Mouse (Mus musculus) layer of hippocampus, adult 9-11 months (tissue): Measurements from ENCODE around the gene Polr2f.

Experiments used
- DNase-seq: peaks from one replicate; pipeline ENCODE4 v3.0.0; 2022

Gene Polr2f

DNA sequence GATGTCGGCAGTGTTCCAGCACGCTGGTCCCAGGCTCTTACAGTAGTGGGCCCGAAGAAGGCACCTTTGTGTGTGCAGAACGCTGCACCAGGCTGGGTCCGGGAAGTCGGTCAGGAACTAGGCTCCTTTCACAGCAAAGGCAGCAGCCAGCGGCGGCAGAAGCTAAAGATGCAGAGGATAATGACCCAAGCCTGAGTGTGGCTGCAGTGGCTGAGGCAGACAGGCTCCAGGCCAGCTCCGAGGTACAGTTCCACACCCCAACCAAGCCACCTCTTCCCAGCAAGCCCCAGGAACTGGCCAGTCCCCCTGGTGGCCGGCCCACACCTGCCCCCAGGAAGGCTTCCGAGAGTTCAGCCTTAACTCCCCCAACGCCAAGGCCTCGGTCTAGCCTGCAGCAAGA, 18.3 kb upstream of the Polr2f start:
- DNase-seq, result no peak

DNA sequence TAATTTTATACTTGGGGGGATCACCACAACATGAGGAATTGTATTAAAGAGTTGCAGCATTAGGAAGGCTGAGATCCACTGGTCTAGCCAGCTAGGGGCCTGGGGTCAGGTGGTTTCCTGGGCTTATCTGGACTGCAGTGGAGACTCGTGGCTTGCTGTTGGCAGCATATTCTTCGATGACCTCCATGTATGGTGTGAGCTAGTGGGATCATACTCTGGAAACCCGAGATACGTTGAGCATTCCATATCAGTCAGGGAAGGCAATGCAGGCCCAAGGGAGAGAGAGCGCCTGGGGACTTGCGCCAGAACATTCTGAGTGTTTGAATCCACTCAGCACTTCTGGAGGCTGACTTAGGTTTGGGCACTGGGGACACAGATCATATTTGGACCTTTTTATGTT, 17.1 kb upstream of the Polr2f start:
- no peak for DNase-seq

DNA sequence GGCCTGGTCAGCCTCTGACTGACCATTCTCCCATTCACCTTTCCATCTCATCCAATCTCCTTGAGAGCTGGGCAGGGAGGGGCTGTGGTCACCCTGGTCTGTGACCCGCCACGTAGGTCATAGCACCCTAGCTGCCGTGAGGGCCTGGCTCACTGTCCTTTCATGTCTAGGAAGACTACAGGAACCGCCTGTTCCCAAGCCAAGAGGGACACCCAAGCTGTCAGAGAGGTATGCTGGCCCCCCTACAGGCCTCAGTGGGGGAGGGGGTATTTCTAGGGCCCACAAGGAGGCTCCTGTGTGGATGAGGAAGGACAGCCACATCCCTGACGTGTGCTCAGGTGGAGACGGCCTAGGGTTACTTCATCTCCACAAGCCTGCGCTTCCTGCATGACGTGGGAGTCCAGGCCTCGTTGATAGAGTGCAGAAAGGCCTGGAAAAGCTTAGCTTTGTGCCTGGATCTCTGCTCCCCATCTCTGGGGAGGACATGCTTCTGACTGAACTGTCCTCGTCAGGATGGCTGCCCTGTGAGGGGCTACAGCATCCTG, 16.4 kb upstream of the Polr2f start:
- no peak for DNase-seq

DNA sequence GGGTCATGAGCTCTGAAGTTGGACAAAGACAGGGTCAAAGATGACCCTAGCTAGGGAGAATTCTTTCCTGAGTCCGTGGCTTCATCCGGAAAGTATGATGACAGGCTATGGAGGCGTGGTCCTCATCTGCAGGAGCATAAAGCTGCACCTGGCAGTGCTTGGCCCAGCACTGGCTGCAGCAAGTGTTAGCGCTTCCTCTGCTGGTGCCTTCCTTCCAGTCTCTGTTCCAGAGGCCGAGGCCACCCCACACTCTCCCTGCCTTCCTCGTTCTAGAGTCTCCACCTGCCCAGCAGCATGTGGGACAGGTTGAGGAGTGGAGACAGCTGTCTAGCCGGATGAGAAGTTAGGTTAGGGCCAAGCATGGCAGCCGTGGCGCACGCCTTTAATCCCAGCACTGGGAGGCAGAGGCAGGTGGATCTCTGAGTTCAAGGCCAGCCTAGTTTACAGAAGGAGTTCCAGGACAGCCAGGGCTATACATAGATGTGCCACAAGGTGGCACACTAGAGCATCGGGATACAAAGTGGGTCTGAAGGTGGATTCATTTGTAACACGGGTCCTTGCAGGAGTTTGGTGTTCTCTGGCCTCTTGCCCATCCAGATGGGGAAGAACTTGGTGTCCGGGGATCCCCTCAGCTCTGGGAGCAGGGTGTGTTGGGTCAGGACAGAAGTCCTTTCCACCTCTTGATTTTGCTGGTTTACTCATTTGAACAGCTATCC, 14.4 kb upstream of the Polr2f start:
- peak; percentile 44 for DNase-seq

DNA sequence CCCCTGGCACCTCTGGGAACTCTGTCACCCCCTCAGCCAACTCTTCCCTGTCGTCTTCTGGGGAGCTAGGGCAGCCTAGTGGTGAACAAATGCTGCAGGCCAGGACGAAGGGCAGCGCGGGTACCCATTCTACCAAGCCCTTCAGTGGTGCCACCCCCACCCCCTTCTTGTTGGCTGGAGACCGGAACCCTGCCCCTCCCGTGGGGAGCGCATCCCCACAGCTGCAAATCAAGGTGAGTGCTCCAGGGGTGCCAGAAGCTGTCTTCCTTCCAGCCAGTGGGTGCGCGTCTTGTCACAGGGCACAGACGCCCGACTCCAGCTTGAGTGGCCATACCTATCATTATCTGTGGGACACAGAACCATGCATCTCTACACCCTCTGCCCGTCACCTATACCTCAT, 13.7 kb upstream of the Polr2f start:
- no peak for DNase-seq

DNA sequence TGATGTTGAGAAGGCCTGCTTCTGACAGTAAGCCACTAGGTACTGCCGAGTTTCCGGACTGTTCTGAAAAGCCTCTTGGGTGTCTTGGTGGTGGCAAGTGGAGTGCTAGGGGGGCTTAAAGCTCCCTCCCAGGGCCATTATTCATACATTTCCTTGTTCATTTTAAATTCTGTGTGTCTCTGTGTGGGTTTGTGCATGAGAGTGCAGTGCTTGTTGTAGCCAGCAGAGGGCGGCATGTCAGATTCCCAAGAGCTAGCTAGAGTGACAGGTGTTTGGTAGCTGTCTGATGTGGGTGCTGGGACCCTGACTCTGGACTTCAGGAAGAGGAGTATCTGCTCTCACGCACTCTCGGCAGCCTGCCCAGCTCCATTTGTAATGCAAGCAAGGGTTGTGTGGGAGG, 12.6 kb upstream of the Polr2f start:
- no peak for DNase-seq

DNA sequence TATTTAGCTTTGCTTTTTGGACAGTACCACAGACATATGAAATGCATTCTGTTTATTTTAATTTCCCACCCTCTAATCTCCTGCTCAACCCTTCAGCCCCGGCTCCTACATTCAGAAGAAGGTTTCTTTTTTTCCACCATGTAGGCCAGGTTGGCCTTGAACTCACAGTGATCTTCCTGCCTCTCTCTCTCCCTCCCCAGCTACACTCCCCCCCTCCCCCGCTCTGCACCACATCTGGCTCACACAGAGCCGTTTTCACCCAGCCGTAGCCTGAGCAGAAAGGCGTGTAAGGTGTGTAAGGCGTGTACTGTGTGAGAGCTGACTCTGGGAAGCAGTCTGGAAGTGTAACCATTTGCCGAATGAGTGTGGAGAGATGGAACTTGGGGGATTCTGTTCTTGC, 11.5 kb upstream of the Polr2f start:
- no peak for DNase-seq

DNA sequence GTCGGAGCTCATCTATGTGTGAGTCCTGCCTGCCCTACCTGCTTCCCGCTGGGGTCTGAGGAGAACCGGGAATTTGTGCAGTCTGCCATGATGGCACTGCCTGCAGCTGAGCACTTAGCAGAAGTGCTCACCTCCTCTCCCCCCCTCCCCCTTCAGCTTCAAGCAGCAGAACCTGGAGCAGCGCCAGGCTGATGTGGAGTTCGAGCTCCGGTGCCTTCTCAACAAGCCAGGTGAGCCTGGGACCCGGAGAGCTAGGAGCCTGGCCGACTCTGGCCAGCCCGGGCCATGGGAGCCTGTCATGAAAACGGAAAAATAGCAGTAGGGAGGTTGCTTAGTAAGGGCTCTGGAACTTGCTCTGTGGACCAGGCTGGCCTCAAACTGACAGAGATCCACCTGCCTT, 10.0 kb upstream of the Polr2f start:
- DNase-seq, result no peak

DNA sequence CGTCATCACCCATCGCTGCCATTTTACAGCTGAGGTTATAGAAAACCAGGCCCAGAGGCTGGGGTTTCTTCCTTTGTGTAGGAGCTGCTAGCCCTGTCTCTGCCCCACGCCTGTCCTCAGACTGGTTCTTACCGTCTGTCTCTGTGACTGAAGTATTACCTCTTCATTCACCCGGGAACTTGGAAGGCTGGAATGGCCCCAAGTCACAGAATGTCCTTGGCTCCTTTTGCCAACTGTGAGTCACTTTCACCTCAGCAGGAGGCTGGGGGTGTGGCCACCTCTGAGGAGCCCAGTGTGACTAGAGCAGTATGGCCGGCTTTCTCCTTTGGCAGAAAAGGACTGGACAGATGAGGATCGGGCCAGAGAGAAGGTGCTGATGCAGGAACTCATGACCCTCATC, 9.4 kb upstream of the Polr2f start:
- no peak for DNase-seq

DNA sequence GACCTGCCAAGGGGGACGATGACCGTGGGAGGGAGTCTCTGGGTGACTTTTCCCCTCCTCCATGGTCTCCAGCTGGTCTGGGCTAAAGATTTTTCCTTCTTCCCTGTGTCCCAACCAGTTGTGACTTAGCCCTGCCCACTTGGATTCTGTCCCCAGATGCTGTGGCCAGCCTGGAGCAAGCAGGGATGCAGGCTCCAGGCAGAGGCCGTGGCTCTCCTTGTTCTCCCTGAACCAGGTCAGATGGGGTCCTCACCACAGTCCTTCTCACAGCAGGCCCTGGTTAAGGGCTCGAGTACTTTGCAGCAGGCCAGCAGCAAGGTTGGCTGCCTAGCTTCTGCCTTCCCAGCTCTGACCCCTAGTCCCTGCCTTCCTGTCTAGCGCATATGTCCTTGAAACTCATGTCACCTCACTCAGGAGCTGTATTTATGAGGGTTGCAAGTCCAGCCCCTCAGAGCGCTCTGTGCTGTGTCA, 7.6 kb upstream of the Polr2f start:
- no peak for DNase-seq

DNA sequence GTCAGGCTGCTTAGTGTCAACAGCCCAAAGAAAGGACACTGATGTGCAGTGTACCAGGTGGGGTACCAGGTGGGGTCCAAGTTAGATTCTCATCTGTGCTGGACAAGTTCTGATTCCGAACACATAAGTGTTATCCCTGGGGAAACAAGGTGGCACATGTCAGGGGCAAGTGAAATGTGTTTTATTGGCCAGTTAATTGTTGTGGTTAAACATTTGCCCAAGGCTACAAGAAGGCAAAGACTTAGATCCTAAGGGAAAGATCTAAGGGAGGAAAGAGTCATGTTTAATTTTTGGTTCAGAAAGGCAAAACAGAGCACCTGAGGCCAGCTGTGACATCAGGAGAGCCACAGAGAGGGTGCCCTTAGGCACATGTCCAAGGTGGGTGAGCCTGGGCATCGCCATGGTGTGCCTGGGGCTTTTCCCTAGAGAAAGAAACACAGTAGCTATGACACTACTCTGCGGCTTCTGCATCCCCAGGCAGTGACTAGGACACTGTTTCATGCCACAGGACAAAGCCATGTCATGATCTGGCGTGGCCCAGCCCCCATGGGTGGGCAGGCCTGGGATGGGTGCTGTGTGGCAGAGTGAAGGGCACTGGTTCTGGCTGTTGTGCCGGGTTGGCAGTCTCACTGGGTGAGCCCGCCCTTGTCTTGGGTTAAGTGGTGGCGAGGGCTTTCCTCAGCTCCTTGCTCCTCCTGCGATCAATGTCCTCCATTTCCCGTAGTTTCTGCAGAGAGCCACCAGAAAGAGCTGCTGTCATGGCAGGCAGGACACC, 6.1 kb upstream of the Polr2f start:
- DNase-seq, result no peak

DNA sequence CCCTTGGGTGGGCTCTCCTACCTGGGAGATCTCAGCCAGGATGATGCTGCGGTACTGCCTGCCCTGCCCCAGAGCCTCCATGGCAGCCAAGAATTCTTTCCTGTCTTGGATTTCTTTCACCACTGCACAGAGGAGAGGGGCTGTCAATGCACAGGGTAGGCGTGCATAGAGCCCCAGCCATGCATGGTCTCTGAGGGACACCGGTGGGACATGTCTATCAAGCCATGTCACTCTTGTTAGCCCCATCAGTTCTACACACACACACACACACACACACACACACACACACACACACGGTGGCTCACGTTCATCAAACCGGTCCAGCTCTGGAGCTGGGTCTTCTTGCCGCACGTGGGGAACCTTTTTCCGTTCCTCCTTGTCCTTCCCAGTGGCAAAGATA, 5.5 kb upstream of the Polr2f start:
- DNase-seq, result no peak

DNA sequence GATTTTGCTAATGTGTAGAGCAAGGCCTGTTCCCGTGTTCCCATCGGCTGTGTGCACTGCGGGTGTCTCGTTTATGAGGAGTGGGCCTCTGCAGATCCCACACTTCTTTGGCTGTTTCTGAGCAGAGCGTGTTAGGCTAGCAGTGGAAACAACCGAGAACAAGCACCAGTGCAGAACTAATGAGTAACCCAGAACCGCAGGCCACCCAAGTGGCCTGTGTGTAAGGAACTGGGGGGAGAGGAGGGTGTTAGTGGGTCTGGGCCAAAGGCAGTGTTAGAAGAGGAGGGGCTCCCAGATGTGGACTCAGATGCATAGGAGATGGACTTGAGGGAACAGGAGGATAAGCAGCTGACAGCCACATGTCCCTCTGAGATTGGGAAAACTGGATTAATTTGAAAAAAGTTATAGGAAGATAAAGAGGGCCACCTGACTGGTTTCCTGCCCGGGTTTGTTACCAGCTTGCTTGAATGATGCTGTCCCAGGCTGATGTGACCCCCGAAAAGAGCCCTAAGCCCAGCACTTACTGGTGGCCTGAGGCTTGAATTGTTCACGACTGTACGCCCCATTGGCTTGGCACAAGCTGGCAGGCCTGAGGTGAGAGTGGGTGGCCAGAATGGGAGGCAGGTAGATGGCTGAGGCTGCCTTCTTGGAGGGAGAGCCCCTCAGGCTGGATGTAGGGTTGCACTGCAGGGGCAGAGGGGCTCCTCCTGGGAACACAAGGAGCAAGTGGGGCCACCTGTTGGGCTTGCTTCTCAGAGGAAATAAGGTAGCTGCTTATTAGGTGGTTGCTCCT, 4.8 kb upstream of the Polr2f start:
- DNase-seq, result no peak

DNA sequence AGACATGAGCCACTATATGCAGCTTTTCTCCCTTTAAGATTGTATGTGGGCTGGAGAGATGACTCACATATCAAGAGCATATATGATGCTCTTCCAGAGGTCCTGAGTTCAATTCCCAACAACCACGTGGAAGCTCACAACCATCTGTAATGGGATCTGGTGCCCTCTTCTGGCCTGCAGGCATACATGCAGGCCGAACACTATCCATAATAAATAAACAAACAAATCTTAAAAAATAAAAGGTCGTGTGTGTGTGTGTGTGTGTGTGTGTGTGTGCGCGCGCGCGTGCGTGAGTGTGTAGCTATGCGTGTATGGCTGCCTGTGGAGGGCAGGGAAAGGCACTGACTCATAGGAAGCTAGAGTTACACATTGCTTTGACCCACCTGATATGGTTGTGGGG, 1.2 kb upstream of the Polr2f start:
- no peak for DNase-seq

DNA sequence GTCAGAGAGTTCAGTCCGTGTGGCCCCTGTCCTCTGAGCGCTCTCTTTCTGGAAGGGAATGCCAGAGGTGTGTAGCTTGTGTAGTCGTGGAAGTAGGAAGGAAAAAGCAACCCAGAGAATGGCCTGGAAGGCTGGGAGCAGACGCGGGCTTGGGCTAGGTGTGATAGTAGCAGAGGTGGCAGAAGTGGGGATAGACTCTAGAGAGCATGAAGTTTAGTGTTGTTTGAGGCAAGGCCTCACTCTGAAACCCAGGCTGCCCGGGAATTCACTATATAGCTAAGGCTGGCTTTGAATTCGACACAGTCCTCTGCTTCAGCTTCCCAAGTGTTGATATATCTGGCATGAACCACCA, 733 bp downstream of the Polr2f start:
- DNase-seq, result no peak

DNA sequence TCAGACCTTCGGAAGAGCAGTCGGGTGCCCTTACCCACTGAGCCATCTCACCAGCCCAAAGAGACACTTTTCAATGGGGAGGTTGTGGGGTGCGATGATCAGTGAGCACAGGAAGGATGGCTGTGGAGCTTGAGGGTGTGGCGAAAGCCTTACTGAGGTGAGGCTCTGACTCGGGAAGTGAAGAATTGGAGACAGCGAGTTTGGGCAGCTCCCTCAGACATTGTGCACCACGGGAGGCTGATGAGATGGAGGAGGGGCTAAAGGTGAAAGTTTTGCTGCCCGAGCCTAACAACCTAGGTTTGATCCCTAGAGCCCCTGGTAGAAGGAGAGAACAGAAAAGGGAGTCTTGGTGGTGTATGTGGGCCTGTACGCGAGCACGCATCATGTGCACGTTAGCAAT, 2.5 kb downstream of the Polr2f start:
- DNase-seq, result no peak

DNA sequence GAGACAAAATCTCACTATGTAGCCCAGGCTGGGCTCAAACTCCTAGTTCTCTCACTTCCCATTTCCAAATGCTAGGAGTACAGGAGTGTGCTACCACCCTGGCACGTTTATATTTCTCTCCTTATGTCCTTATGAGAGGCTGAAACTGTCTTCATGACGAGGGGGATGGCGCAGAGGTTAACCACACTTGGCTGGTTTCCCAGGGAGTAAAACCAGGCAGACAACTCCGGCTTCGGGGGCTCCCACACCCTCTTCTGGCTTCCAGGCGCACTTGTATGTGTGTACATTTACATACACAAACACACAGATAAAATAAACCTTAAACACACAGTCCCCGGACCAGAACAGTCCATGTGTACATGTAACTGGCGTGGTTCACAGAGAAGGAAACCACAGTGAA, 3.2 kb downstream of the Polr2f start:
- no peak for DNase-seq

DNA sequence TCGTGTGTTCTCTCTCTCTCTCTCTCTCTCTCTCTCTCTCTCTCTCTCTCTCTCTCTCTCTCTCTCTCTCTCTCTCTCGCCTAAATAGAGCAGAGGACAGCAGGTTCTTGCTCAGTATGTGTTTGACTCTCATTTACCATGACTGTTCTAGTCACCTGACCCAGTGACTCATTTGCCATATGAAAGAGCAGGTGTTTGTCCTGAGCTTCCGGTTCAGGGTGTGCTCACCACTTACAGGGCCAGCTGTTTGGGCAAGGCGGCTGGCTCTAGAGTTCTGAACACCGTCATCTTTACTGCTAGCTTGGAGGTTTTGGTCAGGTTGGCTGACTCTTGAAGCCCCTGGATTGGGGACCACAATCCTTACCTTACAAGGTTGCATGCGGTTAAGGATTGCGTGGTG, 4.7 kb downstream of the Polr2f start:
- no peak for DNase-seq

DNA sequence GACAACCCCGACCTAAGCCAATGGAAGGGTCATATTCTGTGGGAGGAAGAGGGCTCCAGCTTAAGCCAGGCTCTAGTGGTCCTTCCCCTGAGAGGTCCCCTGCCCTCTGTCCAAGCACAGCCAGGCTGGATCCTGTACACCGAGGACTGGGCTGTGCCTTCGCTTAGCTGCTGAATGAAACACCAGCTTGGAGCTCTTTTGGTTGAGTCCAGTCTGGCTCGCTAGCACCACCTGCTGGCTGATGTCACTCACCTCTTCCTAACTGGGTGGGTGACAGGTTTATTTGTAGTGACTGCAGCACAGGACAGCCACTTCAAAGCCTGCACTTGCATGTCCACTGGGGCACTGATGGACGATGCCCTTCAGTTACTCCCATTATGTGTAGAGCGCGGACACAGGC, 7.7 kb downstream of the Polr2f start:
- DNase-seq, result peak; percentile 70

DNA sequence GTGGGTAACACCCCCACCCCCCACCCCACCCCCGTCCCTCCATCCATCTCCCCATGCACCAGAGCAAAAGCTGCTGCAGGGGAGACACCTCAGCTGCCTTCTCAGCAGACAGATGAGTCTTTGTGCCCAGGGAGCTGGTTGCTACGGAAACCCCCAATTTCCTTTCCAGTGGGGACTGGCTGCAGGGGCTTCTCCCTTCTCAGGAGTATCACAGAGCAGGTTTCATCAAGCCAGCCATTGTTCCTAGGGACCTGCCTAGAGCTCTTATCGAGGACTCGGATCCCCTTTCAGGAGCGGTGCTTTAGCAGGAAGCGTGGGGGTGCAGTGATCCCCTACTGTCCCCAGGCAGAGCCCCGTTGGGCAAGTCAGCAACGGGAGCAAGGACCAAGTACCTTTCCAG, 11.1 kb downstream of the Polr2f start:
- DNase-seq, result no peak

DNA sequence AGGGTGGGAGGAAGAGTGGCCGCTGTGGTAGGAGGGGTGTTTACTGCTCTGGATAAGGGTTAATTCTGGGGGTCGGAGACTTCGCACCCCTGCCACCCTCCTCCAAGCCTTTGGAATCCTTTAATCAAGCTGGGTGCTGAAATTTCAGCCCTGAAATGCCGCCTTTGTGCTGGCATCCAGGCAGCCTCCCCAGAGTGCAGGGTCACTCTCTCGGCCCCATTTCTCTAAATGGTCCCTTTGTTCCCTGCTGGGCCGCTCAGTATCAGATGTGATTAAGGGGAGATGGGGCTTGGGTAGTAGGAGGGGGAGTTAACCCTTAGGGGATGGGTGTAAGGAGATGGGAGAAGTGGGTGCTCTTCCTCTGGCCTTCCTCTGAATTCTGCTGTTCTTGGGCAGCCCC, 11.9 kb downstream of the Polr2f start:
- DNase-seq, result no peak

DNA sequence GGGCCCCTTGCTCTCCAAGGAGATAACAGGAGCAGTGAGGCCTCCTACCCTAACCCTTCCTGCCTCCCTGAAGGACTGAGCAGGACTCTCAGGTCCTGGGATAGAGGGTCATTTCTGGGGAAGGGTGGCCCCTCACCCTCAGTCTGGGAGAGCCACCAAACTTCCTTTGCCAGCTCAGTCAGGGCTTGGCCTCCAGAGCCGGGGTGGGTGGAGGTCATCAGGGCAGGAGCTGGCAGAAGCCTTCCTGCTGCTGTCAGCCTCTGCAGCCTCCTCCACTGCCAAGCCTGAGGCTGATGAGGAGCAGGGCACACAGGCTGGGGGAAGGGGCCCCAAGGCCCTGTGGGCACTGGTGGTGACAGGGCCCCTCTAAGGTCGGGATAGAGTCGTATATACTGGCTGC, 14.8 kb downstream of the Polr2f start:
- DNase-seq, result no peak

DNA sequence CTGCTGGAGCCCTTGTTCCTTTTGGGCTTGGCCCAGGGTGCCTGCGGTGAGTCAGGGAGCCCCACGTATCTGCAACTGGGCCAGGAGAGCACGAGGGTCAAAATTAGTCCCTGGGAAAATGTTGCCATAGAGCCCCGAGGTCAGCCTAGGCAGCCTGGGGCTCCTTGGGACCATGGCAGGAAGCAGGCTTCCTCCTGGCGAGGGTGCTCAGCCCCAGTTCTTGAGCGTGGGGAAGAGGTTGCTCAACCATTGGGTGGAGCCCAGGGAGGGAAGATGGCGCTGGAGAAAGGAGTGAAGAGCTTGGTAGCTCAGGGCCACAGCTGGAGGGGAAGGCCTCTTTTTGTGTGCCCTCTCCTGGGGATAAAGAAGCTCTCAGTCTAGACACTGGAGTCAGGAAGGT, 21.5 kb downstream of the Polr2f start:
- DNase-seq, result no peak

DNA sequence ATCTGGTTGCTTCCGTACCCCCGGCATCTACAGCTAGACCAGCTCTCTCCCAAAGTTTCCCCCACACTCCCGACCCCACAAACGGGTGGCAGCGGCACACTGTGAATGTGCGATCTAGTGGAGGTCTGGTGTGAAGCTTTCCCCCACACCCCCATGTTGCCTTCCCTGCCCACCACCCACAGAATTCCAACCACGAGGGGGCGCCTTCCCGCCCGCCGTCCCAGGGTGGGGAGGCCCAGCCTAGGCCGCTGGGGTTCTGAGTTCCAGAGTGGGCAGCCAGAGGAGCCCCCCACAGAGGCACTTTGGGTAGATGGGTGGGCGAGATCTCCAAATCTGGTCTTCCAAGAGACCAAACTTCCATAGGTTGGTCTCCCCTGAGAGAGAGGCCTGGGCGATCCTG, 22.0 kb downstream of the Polr2f start:
- DNase-seq, result no peak
